Mouse (Mus musculus) hindbrain, embryonic 14.5 days (tissue): ENCODE measurements around the gene Lrch1. TPM values are rescaled to one million over a fixed set of nuclear protein-coding genes. Genes with fewer than 3 reads are reported as not detected.

Experiments used
- ATAC-seq: fragments of 200-750 bp; cut with Nextera tagmentation; 2 replicates; pipeline ENCODE4 v1.8.0; 2017; ENCODE audit warnings: moderate number of reproducible peaks, mild to moderate bottlenecking, moderate TSS enrichment, moderate library complexity; ENCODE audit not compliant: low FRiP score
- DNase-seq: peaks from one replicate; pipeline ENCODE4 v3.0.0-alpha.2; 2015; ENCODE audit warnings: low spot score
- H3K27ac ChIP-seq: fragments of 300-500 bp; sonication (generic); 2 replicates; pipeline ENCODE4 v1.5.1; 2014; ENCODE audit warnings: mild to moderate bottlenecking, moderate library complexity
- H3K27me3 ChIP-seq: fragments of 300-500 bp; sonication (generic); 2 replicates; pipeline ENCODE4 v1.6.1; 2014; ENCODE audit warnings: mild to moderate bottlenecking, low read length, mixed read lengths; ENCODE audit not compliant: control insufficient read depth, insufficient read depth
- H3K36me3 ChIP-seq: fragments of 300-500 bp; sonication (generic); replicated peaks from 2 replicates; pipeline ENCODE4 v1.6.1; 2014; ENCODE audit not compliant: control insufficient read depth, insufficient read depth
- H3K4me1 ChIP-seq: fragments of 300-500 bp; sonication (generic); replicated peaks from 2 replicates; pipeline ENCODE4 v1.6.1; 2014; ENCODE audit warnings: antibody characterized with exemption, low read length, mixed read lengths; ENCODE audit not compliant: control insufficient read depth, insufficient read depth
- H3K4me2 ChIP-seq: fragments of 300-500 bp; sonication (generic); replicated peaks from 2 replicates; pipeline ENCODE4 v1.6.1; 2014; ENCODE audit warnings: mild to moderate bottlenecking, moderate library complexity
- H3K4me3 ChIP-seq: fragments of 300-500 bp; sonication (generic); replicated peaks from 2 replicates; pipeline ENCODE4 v1.5.1; 2014; ENCODE audit warnings: mild to moderate bottlenecking, low read length
- H3K9ac ChIP-seq: fragments of 300-500 bp; sonication (generic); 2 replicates; pipeline ENCODE4 v1.6.1; 2014
- H3K9me3 ChIP-seq: fragments of 300-500 bp; sonication (generic); 2 replicates; pipeline ENCODE4 v1.6.1; 2016; ENCODE audit warnings: low read length; ENCODE audit not compliant: control insufficient read depth
- WGBS: fragments of 180-500 bp; shearing (Covaris S2); extraction: QIAGEN DNeasy Blood & Tissue Kit; methylation state at CpG from one replicate; pipeline ENCODE4 v1.1.7; 2014; 5-methylcytosine and 5-hydroxymethylcytosine counted together
- polyA plus RNA-seq: library from polyadenylated mRNA; unstranded; fragments of >200 nt; fragmentation: Nextera tagmentation; extraction: Ambion mirVana; gene quantifications from 2 replicates; pipeline ENCODE4 v1.2.1, GENCODE M21; 2014

The Lrch1 gene
- polyA plus RNA-seq, 1 experiment from 2014 or later, result 22.0 TPM

DNA sequence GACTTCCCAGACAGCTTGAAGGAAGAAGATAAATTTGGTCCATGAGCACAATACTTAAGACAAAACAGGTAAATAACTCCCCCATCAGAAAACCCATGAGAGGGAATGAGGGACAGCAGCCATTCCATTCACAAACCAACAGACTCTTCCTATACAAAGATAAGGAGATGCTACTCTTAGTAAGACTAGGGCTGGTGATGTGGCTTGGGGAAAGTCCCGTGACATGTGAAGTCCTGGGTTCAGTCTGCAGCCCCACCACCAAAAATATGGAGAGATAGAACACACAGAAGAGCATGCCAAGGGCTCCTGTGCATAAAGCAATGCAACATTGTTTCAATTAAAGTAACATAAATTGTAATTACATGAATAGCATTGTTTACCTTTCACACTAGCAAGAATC, 88.5 kb downstream of the Lrch1 start:
- no peak overlapping the region for H3K4me3 ChIP-seq
- ATAC-seq (no peak), DNase-seq (no peak)
- H3K36me3 ChIP-seq, result 0 out of 2 replicates have a peak, but pooled peaks cover 10% of the 10 kb centered on the region
- H3K27me3 ChIP-seq, result no peaks in the 10 kb centered on the region
- no peak overlapping the region for H3K9ac ChIP-seq
- H3K4me2 ChIP-seq, result no peak overlapping the region
- H3K27ac ChIP-seq, result no peak overlapping the region
- WGBS, result 86% methylated on average over 1 of the region's 1 CpGs
- H3K9me3 ChIP-seq, result no peaks in the 10 kb centered on the region
- H3K4me1 ChIP-seq, result 0 out of 2 replicates have a peak, but pooled peaks cover 3% of the 10 kb centered on the region

DNA sequence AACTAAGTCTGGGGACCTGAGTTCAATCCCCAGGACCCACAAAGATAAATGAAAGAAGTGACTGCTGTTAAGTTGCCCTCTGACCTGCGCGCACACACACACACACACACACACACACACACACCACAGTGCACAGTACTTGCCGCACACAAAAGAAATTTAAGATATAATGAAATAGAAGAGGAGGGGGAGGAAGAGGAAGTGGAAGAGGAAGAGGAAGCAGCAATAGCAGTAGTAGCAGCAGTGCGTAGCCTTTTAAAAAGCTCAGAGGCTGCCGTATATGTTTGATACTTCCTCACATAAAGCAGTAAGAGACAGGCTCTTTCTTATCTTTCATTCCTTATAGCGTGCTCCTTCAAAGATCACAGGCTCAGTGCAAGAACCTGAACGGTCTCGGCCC, 92.2 kb downstream of the Lrch1 start:
- 93% methylated on average over 8 of the region's 8 CpGs for WGBS
- ATAC-seq, result no peak

DNA sequence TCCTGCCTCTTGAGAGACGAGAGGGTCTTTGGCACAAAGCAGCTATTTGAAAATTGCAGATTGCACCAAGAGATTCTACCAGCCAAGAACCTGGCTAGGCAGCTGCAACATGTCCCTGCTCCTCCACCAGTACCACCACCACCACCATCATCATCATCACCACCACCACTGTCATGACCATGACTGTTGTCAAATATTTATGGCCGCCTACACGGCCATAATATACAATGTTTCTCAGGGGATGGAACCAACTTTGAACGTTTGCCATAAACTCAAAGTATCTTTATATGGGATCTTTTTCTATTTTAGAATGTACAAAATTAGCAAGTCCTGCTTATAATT, 93.9 kb downstream of the Lrch1 start:
- Histone ChIP-seq H3K4me1 (peaks cover 28% of the 10 kb centered on the region), H3K9ac (no peak overlapping the region), H3K36me3 (0 out of 2 replicates have a peak, but pooled peaks cover 10% of the 10 kb centered on the region), H3K27me3 (no peaks in the 10 kb centered on the region), H3K27ac (peak overlapping the region; percentile 68; the same call in 1 of the 2 replicates), H3K4me3 (no peak overlapping the region), H3K9me3 (no peaks in the 10 kb centered on the region), H3K4me2 (no peak overlapping the region)
- DNase-seq (no peak), ATAC-seq (no peak)
- 79% methylated on average over 4 of the region's 4 CpGs for WGBS

More for the DNA sequence above, 92.2 kb downstream of the Lrch1 start:
- Histone ChIP-seq H3K9ac (no peak overlapping the region), H3K27ac (no peak overlapping the region), H3K4me2 (no peak overlapping the region), H3K4me1 (peaks cover 25% of the 10 kb centered on the region), H3K9me3 (no peaks in the 10 kb centered on the region), H3K27me3 (no peaks in the 10 kb centered on the region), H3K36me3 (0 out of 2 replicates have a peak, but pooled peaks cover 10% of the 10 kb centered on the region), H3K4me3 (no peak overlapping the region)
- DNase-seq, result no peak

DNA sequence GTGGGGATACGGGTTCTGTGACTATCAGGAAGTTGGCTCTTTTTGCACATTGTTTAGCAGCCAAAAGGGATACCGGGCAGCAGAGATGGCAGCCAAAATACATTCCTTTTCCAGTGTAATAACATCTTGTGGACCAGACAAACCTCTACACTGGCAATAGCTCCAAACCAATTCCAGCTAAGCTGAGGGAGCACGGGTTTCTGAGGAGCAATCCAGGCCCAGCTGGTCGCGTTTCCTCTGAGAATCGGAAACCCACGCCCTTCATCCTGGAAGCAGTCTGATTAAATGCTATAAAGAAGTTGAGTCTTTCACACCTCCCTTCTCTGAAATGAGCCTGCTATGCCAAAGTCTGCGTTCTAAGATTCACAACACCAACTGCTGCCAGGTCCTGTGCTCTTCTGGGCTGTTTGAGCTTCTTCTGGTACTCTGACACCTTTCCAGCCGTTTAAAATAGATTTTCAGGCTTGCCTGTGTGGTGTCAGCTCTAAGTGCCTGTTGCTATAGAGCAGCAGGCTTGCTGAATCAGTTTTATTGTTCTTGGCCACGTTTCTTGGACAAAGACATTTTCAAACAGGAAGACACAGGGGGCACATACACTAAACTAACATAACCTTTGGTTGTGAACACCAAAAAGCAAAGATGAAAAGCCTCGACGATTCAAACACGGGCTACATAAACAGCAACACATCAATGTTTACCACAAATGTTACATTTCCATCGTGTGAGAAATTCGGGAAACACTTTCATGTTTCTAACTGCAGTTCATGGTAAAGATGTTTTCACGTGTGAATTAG, 94.5 kb downstream of the Lrch1 start:
- no peaks in the 10 kb centered on the region for H3K27me3 ChIP-seq
- WGBS, result 37% methylated on average over 16 of the region's 16 CpGs
- H3K4me2 ChIP-seq, result no peak overlapping the region
- H3K9ac ChIP-seq, result peak overlapping the region; percentile 28
- ATAC-seq, result no peak
- H3K27ac ChIP-seq, result peak overlapping the region; percentile 68; the same call in 1 of the 2 replicates
- H3K36me3 ChIP-seq, result 0 out of 2 replicates have a peak, but pooled peaks cover 10% of the 10 kb centered on the region
- H3K4me3 ChIP-seq, result no peak overlapping the region
- H3K4me1 ChIP-seq, result peaks cover 28% of the 10 kb centered on the region
- DNase-seq, result no peak
- no peaks in the 10 kb centered on the region for H3K9me3 ChIP-seq

DNA sequence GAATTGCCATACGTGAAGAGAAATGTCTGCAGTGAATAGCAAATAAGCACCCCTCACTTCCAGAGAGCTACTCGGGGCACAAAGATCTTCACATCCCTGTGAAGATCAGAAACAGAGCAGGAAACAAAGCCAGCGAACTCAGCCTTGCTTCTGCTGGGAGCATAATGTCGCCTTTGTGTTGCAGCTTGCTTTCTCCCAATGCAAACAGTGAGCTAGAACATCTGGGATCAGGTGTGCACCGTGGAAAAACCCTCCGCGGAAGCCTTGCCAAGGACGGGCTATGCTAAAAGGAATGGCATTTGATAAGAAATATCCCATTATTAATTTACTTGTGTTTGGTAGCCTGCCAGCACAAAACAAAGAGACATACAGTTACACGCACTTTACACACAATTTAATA, 95.8 kb downstream of the Lrch1 start:
- Histone ChIP-seq H3K4me1 (peaks cover 28% of the 10 kb centered on the region), H3K27ac (peak overlapping the region; percentile 68), H3K4me2 (no peak overlapping the region), H3K4me3 (no peak overlapping the region), H3K36me3 (0 out of 2 replicates have a peak, but pooled peaks cover 2% of the 10 kb centered on the region), H3K27me3 (no peaks in the 10 kb centered on the region), H3K9me3 (no peaks in the 10 kb centered on the region), H3K9ac (peak overlapping the region; percentile 3; the same call in 1 of the 2 replicates)
- DNase-seq (no peak), ATAC-seq (no peak)
- WGBS, result 40% methylated on average over 9 of the region's 9 CpGs

DNA sequence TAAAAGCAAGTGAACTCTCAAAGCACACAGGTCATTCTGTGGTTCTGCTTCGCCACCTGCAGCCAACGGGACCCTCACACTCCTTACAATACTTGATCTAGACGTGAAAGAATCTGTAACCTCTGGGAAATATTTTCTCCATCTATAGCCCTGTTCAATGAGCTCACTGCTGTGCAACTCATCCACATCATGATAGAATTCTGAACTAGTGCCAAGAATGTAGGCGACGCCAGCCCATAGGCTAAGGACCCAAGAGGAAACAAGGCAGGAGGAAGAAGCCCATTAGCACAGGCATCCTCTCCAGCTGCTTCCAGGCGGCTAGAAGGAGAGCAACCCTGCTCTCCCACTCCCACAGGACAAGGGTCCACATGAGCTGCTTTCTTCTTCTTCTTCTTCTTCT, 98.7 kb downstream of the Lrch1 start:
- H3K9me3 ChIP-seq, result no peaks in the 10 kb centered on the region
- no peaks in the 10 kb centered on the region for H3K36me3 ChIP-seq
- no peak overlapping the region for H3K4me3 ChIP-seq
- H3K4me2 ChIP-seq, result no peak overlapping the region
- no peak overlapping the region for H3K9ac ChIP-seq
- WGBS, result 61% methylated on average over 6 of the region's 6 CpGs
- H3K4me1 ChIP-seq, result peaks cover 40% of the 10 kb centered on the region
- no peak overlapping the region for H3K27ac ChIP-seq
- no peaks in the 10 kb centered on the region for H3K27me3 ChIP-seq
- ATAC-seq (0 out of 2 replicates have a peak, but pooled peaks have one; percentile 35), DNase-seq (no peak)

DNA sequence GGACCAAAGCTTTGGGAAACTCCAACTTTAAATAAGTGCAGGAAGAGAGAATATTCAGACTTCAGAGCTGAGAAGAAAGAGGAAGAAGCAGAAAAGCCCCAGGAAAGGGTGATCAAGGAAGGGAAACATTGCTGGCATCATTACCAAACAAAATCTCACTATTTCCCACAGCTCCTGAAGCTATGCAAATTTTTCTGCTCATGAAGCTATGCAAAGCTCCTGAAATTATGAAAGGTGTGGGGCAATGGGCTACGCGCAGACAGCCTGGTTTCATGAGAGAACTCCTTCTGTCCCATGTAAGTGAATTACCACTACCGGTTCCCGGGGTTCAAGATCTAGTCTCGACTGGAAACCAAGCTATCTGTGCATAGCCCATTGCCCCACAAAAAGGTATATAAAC, 99.5 kb downstream of the Lrch1 start:
- Histone ChIP-seq H3K27ac (no peak overlapping the region), H3K4me2 (no peak overlapping the region), H3K9ac (no peak overlapping the region), H3K4me1 (peaks cover 34% of the 10 kb centered on the region), H3K36me3 (no peaks in the 10 kb centered on the region), H3K9me3 (no peaks in the 10 kb centered on the region), H3K27me3 (no peaks in the 10 kb centered on the region), H3K4me3 (no peak overlapping the region)
- 98% methylated on average over 5 of the region's 5 CpGs for WGBS
- DNase-seq (no peak), ATAC-seq (no peak)

DNA sequence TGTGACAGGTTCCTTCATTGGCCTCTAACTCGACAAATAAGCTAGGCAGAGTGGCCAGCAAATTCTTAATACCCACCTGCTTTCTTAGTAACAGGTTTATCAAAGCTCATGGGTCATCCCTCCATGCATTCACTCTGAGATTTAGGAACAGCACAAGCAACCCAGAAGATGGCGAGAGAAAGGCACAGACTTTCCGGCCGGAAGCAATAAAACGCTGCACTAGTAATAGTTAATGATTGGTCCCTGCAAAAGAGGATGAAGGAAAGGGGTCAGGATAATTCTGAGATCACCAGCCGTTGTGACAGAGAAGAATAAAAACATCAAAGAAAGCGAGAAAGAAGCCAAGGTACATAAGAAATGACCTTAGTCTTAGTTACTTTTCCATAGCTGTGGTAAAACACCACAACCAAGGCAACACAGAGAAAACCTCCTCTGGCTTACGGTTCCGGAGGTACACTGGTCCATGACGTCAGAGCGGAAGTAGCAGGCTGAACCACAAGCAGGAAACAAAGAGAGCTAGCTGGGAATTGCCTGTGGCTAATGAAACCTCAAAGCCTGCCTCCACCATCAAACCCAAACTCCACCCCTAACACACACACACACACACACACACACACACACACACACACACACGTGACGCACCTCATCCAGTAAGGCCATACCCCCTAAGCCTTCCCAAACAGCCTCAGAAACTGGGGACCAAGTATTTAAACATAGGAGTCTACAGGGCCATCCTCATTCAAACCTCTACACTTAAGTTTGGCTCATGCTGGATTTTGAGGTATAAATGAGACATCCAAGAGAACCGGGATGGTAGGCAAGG, 100.2 kb downstream of the Lrch1 start:
- no peak overlapping the region for H3K9ac ChIP-seq
- ATAC-seq, result no peak
- 79% methylated on average over 14 of the region's 14 CpGs for WGBS

DNA sequence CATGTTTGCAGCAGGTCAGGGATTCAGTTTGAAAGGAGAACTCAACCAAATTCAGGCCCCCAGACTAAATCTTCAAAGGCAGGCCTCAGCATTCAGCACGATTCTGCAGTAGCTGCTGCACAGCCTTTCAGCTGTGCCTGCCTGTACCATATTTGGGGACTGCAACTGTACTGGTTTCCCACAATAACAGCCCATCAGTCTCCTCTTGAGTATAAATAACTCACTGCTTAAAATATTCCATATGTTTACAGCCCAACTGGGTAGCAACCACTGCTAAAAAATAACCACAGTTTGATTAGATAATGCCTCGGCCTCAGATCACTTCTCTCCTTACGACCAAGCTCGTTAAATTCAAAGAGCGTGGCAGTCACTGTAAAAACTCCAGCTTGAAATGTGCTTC, 101.0 kb downstream of the Lrch1 start:
- ATAC-seq, result no peak
- peak overlapping the region; percentile 41 for H3K27ac ChIP-seq
- no peak overlapping the region for H3K4me2 ChIP-seq
- no peak overlapping the region for H3K4me3 ChIP-seq
- H3K27me3 ChIP-seq, result no peaks in the 10 kb centered on the region
- H3K4me1 ChIP-seq, result peaks cover 23% of the 10 kb centered on the region
- H3K9ac ChIP-seq, result 0 out of 2 replicates have a peak overlapping the region, but pooled peaks have one; percentile 11
- no peaks in the 10 kb centered on the region for H3K36me3 ChIP-seq
- no peaks in the 10 kb centered on the region for H3K9me3 ChIP-seq
- DNase-seq, result no peak
- 61% methylated on average over 5 of the region's 5 CpGs for WGBS

More for the DNA sequence above, 100.2 kb downstream of the Lrch1 start:
- no peaks in the 10 kb centered on the region for H3K27me3 ChIP-seq
- no peak overlapping the region for H3K4me2 ChIP-seq
- no peak overlapping the region for H3K4me3 ChIP-seq
- no peaks in the 10 kb centered on the region for H3K9me3 ChIP-seq
- no peak overlapping the region for H3K27ac ChIP-seq
- H3K36me3 ChIP-seq, result no peaks in the 10 kb centered on the region
- no peak for DNase-seq
- peaks cover 29% of the 10 kb centered on the region for H3K4me1 ChIP-seq
